Mouse (Mus musculus) adipocyte (in vitro differentiated cells): Measurements from ENCODE around the gene Olfr218.
"Not testable (repeated sequence)": the region's sequence is repeated elsewhere in the genome, so short reads cannot be mapped to it uniquely, and the experiment has no call there.

Source experiments
- DNase-seq: peaks from one replicate; pipeline ENCODE4 v3.0.0-alpha.2; 2016; ENCODE audit warnings: low spot score

The Olfr218 gene

GRCm38 (mm10) chr1:173197508-173197907, at the start of gene Olfr218:
TSS of gene Olfr218 (plus strand) at chr1:173197808.
- DNase-seq: no peak

GRCm38 (mm10) chr1:173174154-173174842, 23.3 kb upstream of the Olfr218 start:
- no peak for DNase-seq

- no peak for DNase-seq
Measured at GRCm38 (mm10) chr1:173190540-173190939, 7.1 kb upstream of the Olfr218 start, which contains the start of gene Olfr1406. TSS of gene Olfr1406 (minus strand) at chr1:173190640.

GRCm38 (mm10) chr1:173192059-173192458, 5.5 kb upstream of the Olfr218 start:
- no peak for DNase-seq

- no peak for DNase-seq
Measured at GRCm38 (mm10) chr1:173196359-173196758, 1.2 kb upstream of the Olfr218 start.

- DNase-seq: no peak
Measured at GRCm38 (mm10) chr1:173212092-173212491, 14.5 kb downstream of the Olfr218 start, which contains the start of gene Olfr1404. TSS of gene Olfr1404 (plus strand) at chr1:173212392.

- DNase-seq: no peak
Measured at GRCm38 (mm10) chr1:173216481-173216880, 18.9 kb downstream of the Olfr218 start.

- DNase-seq: no peak
Measured at GRCm38 (mm10) chr1:173227081-173227480, 29.5 kb downstream of the Olfr218 start, which contains the start of gene Fcer1a. TSS of gene Fcer1a (minus strand) at chr1:173227214.

- not testable (repeated sequence) for DNase-seq
Measured at GRCm38 (mm10) chr1:173237004-173237403, 39.4 kb downstream of the Olfr218 start.

- no peak for DNase-seq
Measured at GRCm38 (mm10) chr1:173249888-173250287, 52.3 kb downstream of the Olfr218 start.
